Mouse (Mus musculus) kidney, embryonic 16.5 days (tissue): ENCODE results near the gene Sesn2. TPM values are rescaled to one million over a fixed set of nuclear protein-coding genes. Genes with fewer than 3 reads are reported as not detected.

ENCODE experiments used
- ATAC-seq: fragments of 200-750 bp; cut with Nextera tagmentation; 2 replicates; pipeline ENCODE4 v1.8.0; 2017; ENCODE audit warnings: moderate TSS enrichment; ENCODE audit not compliant: low FRiP score, low TSS enrichment
- H3K27ac ChIP-seq: fragments of 300-500 bp; sonication (generic); 2 replicates; pipeline ENCODE4 v1.5.1; 2014; ENCODE audit warnings: low read length
- H3K27me3 ChIP-seq: fragments of 300-500 bp; sonication (generic); 2 replicates; pipeline ENCODE4 v1.6.1; 2014; ENCODE audit warnings: low read length, control low read depth, mixed read lengths; ENCODE audit not compliant: insufficient read depth
- H3K36me3 ChIP-seq: fragments of 300-500 bp; sonication (generic); 2 replicates; pipeline ENCODE4 v1.6.1; 2014; ENCODE audit warnings: low read length, control low read depth, mixed read lengths; ENCODE audit not compliant: insufficient read depth
- H3K4me1 ChIP-seq: fragments of 300-500 bp; sonication (generic); 2 replicates; pipeline ENCODE4 v1.6.1; 2014; ENCODE audit warnings: low read length, control low read depth, mixed read lengths; ENCODE audit not compliant: insufficient read depth
- H3K4me2 ChIP-seq: fragments of 300-500 bp; sonication (generic); replicated peaks from 2 replicates; pipeline ENCODE4 v1.6.1; 2014; ENCODE audit warnings: low read depth, low read length
- H3K4me3 ChIP-seq: fragments of 300-500 bp; sonication (generic); 2 replicates; pipeline ENCODE4 v1.5.1; 2014; ENCODE audit warnings: mild to moderate bottlenecking, low read length
- H3K9ac ChIP-seq: fragments of 300-500 bp; sonication (generic); replicated peaks from 2 replicates; pipeline ENCODE4 v1.6.1; 2014; ENCODE audit warnings: low read length
- H3K9me3 ChIP-seq: fragments of 300-500 bp; sonication (generic); 2 replicates; pipeline ENCODE4 v1.6.1; 2016; ENCODE audit warnings: low read length, control low read depth
- WGBS: fragments of 180-500 bp; shearing (Covaris S2); extraction: QIAGEN DNeasy Blood & Tissue Kit; methylation state at CpG from one replicate; pipeline ENCODE4 v1.1.7; 2014; 5-methylcytosine and 5-hydroxymethylcytosine counted together
- polyA plus RNA-seq: library from polyadenylated mRNA; unstranded; fragments of >200 nt; fragmentation: Nextera tagmentation; extraction: Ambion mirVana; gene quantifications from 2 replicates; pipeline ENCODE4 v1.2.1, GENCODE M21; 2015

The Sesn2 gene
- polyA plus RNA-seq, 1 experiment from 2014 or later = 21.2 TPM

DNA sequence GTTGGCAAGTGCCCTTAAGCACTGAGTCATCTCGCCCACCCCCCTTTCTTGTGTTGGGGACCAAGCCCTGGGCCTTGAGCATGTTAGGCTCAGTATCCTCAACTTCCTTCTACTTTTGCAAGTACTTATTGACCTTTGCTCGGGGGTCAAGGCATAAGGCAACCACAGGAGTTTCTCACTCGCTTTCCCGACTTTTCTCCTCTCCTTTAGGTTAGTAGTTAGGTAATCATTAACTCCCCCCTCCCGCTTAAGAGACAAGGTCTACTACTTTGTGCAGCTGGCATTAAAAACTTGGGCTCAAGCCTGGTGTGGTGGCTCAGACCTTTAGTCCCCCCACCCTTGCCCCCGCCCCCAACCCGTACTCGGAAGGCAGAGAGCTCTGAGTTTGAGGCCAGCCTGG is 7.8 kb upstream of the Sesn2 start:
- H3K9me3 ChIP-seq = no peaks in the 10 kb centered on the region
- H3K4me2 ChIP-seq = no peak overlapping the region
- peaks cover 17% of the 10 kb centered on the region for H3K4me1 ChIP-seq
- no peak overlapping the region for H3K9ac ChIP-seq
- peak overlapping the region; percentile 89 for H3K27ac ChIP-seq
- H3K4me3 ChIP-seq = no peak overlapping the region
- ATAC-seq = peak; percentile 46
- no peaks in the 10 kb centered on the region for H3K36me3 ChIP-seq
- 58% methylated on average over 8 of the region's 8 CpGs for WGBS
- H3K27me3 ChIP-seq = no peaks in the 10 kb centered on the region

DNA sequence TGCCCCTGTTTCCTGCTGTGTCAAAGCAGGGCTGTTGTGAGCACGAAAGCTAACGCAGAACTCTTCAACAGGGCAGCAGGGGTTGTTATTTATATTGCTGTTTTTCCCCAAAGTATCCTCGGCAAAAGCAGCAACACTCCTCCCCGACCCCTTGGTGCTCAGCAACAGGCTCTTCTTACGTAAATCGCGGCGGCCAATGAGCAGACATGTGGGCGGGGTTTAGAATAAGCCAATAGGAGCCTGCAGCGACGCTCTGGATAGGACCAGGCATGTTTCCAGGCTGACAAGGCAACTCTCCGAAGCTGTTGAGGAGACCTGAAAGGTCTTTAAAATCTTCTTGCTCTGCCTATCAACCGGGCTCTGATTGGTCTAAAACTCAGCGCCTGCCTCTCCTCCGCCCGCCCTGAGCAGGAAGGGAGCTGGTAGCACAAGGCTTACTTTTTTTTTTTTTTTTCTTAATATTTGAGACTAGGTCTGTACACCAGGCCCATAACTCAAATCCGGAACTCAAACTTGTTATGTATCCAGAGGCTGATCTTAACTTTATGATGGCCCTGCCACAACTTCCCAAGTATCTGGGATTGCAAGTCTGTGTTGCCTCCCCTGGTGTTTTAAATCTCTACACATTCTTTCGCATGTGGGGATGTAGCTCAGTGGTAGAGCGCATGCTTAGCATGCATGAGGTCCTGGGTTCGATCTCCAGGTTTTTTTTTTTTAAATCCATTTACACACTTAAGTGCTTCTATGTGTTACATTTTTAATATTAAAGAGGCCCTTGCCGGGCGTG is 5.3 kb upstream of the Sesn2 start:
- Histone ChIP-seq H3K4me3 (peak overlapping the region; percentile 59), H3K4me2 (peak overlapping the region; percentile 97), H3K27ac (peak overlapping the region; percentile 98), H3K4me1 (peaks cover 19% of the 10 kb centered on the region), H3K27me3 (no peaks in the 10 kb centered on the region), H3K9me3 (no peaks in the 10 kb centered on the region), H3K9ac (peak overlapping the region; percentile 72), H3K36me3 (no peaks in the 10 kb centered on the region)
- peak; percentile 96 for ATAC-seq
- 19% methylated on average over 22 of the region's 22 CpGs for WGBS

DNA sequence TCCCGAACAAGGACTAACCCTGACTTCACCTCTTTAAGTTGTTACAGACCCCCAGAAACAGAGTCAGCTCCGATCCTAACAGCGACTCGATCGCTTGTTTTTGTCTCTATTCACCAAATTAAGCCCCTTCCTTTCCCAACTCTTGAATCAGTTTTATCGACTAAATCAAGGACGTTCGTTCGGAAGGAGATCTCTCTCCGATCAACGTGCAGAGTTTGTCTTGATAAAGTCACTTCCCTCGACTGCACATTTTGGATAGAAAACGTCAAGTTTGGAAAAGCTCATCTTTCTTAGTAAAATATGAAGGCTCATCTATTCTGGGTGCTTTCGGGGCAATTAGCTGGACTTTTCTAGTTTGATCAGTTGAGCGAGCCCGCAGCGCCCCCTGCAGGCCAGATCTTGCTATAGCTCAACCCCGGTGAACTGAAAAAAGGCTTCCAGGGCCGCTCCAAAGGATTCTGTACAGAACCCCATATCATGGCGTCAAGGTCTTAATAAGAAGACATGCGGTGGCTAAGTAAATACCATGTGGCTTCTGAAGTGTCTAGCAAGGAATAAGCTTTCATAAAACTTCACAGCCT is 4.3 kb upstream of the Sesn2 start:
- H3K9me3 ChIP-seq = no peaks in the 10 kb centered on the region
- no peaks in the 10 kb centered on the region for H3K36me3 ChIP-seq
- H3K4me2 ChIP-seq = peak overlapping the region; percentile 97
- WGBS = under 1% methylated on average over 21 of the region's 21 CpGs
- peaks cover 19% of the 10 kb centered on the region for H3K4me1 ChIP-seq
- peak overlapping the region; percentile 72 for H3K9ac ChIP-seq
- H3K27ac ChIP-seq = peak overlapping the region; percentile 98
- ATAC-seq = peak; percentile 4; the same call in 1 of the 2 replicates
- H3K27me3 ChIP-seq = no peaks in the 10 kb centered on the region
- H3K4me3 ChIP-seq = peak overlapping the region; percentile 59

DNA sequence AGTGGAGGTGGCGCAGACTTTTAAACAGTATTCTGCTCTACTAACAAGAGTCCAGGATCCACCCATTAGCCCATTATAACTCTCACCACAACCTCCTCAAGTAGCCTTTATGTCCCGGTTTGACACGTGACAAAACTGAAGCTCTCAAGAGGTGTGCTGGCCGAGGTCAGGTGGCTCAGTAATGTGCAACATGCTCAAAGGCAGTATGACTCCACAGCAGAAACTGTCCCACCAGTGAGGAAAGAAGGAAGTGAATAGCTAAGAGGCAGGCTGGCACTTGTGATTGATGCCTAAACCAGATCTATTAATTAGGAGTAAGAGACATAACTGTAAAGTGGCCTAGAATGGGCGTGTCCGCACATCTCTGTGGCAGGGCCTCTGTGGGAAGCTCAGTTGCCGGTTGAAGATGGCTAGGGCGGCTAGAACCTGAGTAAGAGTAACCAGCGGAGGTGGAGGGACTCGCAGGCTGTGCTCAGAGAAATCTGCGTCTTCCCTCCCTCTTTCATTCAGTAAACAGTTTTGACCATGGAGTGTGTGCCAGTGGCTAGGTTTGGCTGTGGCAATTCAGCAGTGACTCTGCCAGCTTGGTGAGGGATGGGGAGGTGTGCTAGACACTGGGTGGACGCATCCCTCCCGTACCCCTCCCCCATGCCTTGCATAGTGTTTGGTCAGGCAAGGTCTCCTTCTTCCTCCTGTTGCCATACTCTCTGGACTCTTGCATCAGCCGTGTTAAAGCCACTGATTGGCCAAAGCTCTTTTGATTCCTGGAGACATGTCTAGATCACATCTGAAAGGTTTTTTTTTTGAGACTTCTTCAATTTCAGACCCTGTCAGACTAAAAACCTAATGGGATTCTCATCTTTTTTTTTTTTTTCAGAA is 3.3 kb upstream of the Sesn2 start:
- Histone ChIP-seq H3K36me3 (no peaks in the 10 kb centered on the region), H3K4me2 (peak overlapping the region; percentile 97; the same call in 1 of the 2 replicates), H3K27ac (no peak overlapping the region), H3K27me3 (no peaks in the 10 kb centered on the region), H3K9ac (no peak overlapping the region), H3K4me1 (peaks cover 26% of the 10 kb centered on the region), H3K9me3 (no peaks in the 10 kb centered on the region), H3K4me3 (no peak overlapping the region)
- ATAC-seq = no peak
- 37% methylated on average over 14 of the region's 14 CpGs for WGBS

DNA sequence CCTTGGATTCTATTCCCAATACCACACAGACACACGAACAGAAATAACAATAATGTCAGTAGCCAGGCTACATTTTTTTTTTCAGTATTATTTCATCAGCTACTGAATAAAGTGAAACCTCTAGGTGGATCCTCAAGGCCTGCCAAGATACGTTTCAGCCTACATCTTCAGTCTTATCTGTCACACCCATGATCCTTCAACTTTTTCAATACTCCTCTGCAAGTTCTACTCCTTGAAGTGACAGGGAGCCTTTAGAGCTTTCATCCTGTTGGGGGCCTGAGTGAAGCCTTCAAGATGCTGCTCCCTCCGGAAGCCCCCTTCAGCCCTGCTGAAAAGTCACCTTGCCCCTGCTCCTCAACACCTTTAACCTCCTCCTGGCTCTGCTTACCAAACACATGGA is 1.8 kb upstream of the Sesn2 start:
- H3K4me2 ChIP-seq = no peak overlapping the region
- H3K9me3 ChIP-seq = no peaks in the 10 kb centered on the region
- WGBS = 75% methylated on average over 3 of the region's 3 CpGs
- no peaks in the 10 kb centered on the region for H3K27me3 ChIP-seq
- no peak for ATAC-seq
- no peak overlapping the region for H3K27ac ChIP-seq
- no peak overlapping the region for H3K9ac ChIP-seq
- H3K4me3 ChIP-seq = no peak overlapping the region
- H3K36me3 ChIP-seq = no peaks in the 10 kb centered on the region
- peaks cover 31% of the 10 kb centered on the region for H3K4me1 ChIP-seq

DNA sequence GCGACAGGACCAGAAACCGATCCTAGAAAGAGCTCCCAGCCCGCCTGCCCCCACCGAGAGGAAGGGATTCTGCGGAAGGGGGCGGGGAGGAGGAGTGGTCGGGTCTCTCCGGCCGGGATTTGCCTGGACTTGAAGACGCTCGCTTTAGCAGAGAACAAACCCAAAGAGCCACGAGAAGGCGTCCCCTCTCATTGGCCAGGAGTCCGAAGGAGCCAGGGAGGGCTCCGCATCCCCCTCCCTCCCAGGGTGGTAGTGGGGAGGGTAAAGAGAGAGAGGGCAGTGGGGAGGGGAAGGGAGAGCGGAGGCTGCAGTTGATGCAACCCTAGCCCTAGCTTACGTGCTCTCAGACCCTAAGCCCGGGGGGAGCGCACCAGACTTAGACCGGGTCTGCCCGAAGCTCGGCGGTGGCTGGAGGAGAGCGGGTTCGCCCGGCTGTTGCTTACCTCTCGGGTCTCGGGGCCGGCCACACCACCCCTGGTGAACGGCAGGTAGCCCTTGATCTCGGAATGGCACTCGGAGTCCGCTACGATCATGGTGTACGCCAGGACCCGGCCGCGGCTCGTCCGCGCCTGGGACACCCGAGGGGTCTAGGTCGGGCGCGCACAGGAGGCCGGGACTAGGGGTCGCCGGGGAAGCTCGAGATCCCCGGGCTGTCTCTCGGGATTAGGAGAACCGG is 542 bp downstream of the Sesn2 start:
- peak; percentile 87 for ATAC-seq
- under 1% methylated on average over 52 of the region's 52 CpGs for WGBS

DNA sequence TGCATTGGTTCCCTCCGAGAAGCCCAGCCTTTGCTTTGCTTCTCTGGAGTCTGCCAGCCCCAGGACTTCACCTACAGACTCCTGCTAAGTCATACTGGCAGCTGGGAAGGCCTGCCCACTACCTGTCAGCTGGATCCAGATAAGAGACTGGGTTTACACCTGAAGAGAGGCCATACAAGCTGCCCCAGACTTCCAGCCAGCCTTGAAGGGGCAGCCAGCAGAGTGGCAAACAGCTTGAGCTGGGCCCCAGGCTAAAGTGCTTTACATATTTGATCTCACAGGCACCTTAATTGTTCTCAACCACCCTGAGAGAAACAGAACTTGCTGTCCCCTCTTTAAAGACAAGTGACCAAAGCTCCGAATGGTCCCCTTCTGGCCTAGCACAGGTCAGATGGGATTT is 3.1 kb downstream of the Sesn2 start:
- Histone ChIP-seq H3K9ac (peak overlapping the region; percentile 30), H3K4me1 (peaks cover 37% of the 10 kb centered on the region), H3K9me3 (no peaks in the 10 kb centered on the region), H3K27ac (peak overlapping the region; percentile 48), H3K4me2 (0 out of 2 replicates have a peak overlapping the region, but pooled peaks have one; percentile 13), H3K4me3 (no peak overlapping the region), H3K27me3 (no peaks in the 10 kb centered on the region), H3K36me3 (no peaks in the 10 kb centered on the region)
- ATAC-seq = no peak
- 45% methylated on average over 2 of the region's 2 CpGs for WGBS

More for the DNA sequence above, 542 bp downstream of the Sesn2 start:
- H3K9me3 ChIP-seq = no peaks in the 10 kb centered on the region
- peak overlapping the region; percentile 92 for H3K27ac ChIP-seq
- H3K4me1 ChIP-seq = peaks cover 39% of the 10 kb centered on the region
- H3K4me2 ChIP-seq = peak overlapping the region; percentile 73
- peak overlapping the region; percentile 84 for H3K9ac ChIP-seq
- H3K27me3 ChIP-seq = no peaks in the 10 kb centered on the region
- no peaks in the 10 kb centered on the region for H3K36me3 ChIP-seq
- peak overlapping the region; percentile 85 for H3K4me3 ChIP-seq

DNA sequence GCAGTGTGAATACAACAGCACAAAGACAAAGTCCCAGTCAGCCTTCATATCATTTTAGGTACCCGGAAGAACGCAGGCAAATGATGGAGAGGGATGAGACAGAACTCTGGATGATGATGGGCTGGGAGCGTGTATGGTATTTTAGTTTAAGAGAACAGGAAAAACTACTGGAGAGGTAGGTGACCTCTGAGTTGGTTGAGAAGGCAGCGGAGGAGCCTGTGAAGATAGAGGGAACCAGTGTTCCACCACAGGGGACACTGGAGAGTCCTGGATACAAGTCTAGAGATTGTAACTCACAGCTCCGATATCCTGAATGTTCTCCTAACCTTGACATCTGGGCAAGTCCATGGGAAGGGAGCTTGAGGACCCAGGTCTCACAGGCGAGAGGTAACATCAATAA is 4.1 kb downstream of the Sesn2 start:
- no peaks in the 10 kb centered on the region for H3K27me3 ChIP-seq
- ATAC-seq = no peak
- no peak overlapping the region for H3K4me3 ChIP-seq
- H3K4me2 ChIP-seq = no peak overlapping the region
- no peaks in the 10 kb centered on the region for H3K9me3 ChIP-seq
- no peaks in the 10 kb centered on the region for H3K36me3 ChIP-seq
- WGBS = 78% methylated on average over 6 of the region's 6 CpGs
- no peak overlapping the region for H3K9ac ChIP-seq
- H3K4me1 ChIP-seq = peaks cover 37% of the 10 kb centered on the region
- H3K27ac ChIP-seq = no peak overlapping the region

DNA sequence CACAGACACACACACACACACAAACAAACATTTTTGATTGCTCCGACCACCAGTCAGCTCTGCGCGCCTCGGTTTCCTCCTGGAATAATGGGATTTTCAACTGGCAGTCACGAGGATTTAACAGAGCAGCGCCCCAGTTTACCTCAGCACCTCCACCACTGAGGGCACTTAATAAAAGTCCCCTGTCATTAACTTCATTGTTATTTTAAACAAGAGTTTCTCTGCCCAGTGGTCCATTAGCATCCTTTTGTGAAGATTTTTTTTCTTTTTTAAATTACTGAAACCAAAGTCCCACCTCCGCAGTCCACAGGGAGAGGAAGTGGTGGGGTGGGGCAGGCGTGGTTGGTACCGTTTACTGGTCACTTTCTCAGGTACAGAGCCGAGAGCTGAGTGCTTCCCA is 4.5 kb downstream of the Sesn2 start:
- Histone ChIP-seq H3K27ac (no peak overlapping the region), H3K27me3 (no peaks in the 10 kb centered on the region), H3K36me3 (no peaks in the 10 kb centered on the region), H3K4me2 (no peak overlapping the region), H3K9ac (no peak overlapping the region), H3K4me3 (no peak overlapping the region), H3K4me1 (peaks cover 37% of the 10 kb centered on the region), H3K9me3 (no peaks in the 10 kb centered on the region)
- WGBS = 43% methylated on average over 10 of the region's 10 CpGs
- no peak for ATAC-seq
